Mouse (Mus musculus): Measurements from ENCODE around the gene Ptcra. TPM values are rescaled to one million over a fixed set of nuclear protein-coding genes. Genes with fewer than 3 reads are reported as not detected.

Gene Ptcra
- total and polyA plus RNA-seq, 3 experiments, result 0.17 to 0.56 (median 0.34) TPM

GRCm38 (mm10) chr17:46771616-46772015 is 8.1 kb upstream of the Ptcra start:
- dilution Hi-C loops (cut with MboI; ENCODE audit: extremely low pct_ligation_motif_present, extremely low pct_unique_long_range_greater_than_20kb, low sequenced_read_pairs), result no loop called here

DNA sequence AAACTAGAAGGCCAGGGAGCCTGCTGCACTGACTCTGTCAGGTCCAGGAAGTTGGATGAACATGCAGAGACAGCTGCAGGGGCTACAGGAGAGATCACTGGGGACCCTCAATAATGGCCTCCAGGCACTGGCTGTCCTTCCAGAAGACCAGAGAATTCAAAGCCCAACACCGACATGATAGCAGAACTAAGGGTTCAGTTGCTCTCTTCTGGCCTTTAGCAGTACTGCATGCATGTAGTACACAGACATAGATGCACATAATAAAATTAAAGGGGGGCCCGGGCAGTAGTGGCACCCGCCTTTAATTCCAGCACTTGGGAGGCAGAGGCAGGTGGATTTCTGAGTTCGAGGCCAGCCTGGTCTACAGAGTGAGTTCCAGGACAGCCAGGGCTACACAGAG is 7.5 kb upstream of the Ptcra start:
- H3K4me2 ChIP-seq (ENCODE audit: insufficient read depth, low read depth, poor library complexity, severe bottlenecking), result no peak overlapping the region
- peaks cover 14 to 21% of the 10 kb centered on the region in 2 experiments for H3K36me3 ChIP-seq (replicated peaks in 1 of 2; ENCODE audit: control insufficient read depth in 1 of 2, insufficient read depth in 1 of 2, low read length in 1 of 2)
- no peak overlapping the region for H3K9ac ChIP-seq (ENCODE audit: insufficient read depth, low read depth)
- no peak overlapping the region for H3K27ac ChIP-seq (ENCODE audit: insufficient read depth, low read depth)
- peaks cover 8 to 28% of the 10 kb centered on the region in 2 experiments for H3K4me1 ChIP-seq (ENCODE audit: control insufficient read depth in 1 of 2, insufficient read depth in 2 of 2)
- H3K27me3 ChIP-seq (replicated peaks), result no peaks in the 10 kb centered on the region
- no peaks in the 10 kb centered on the region for H3K9me3 ChIP-seq (replicated peaks; ENCODE audit: low read length)
- dilution Hi-C loops (cut with MboI; ENCODE audit: extremely low pct_ligation_motif_present, extremely low pct_unique_long_range_greater_than_20kb, low sequenced_read_pairs) (no loop called here), in situ Hi-C loops (cut with MboI; ENCODE audit: low pct_ligation_motif_present, low pct_unique_long_range_greater_than_20kb, low sequenced_read_pairs) (loop anchor here (5.0 kb wide), 2 partner anchors 34 to 119 kb away; partner anchors contain the start of gene Cul7)
- TF ChIP-seq RAD21 (IDR thresholded peaks at IDR 0.05; ENCODE audit: low read depth, low read length) (peak; percentile 69), HCFC1 (IDR thresholded peaks at IDR 0.05; ENCODE audit: low read depth, low read length) (no peak), ZNF384 (IDR thresholded peaks at IDR 0.05; ENCODE audit: low read depth, low read length) (no peak), SMC3 (IDR thresholded peaks at IDR 0.05; ENCODE audit: low read depth, low read length) (peak; percentile 77), KAT2A (IDR thresholded peaks at IDR 0.05; ENCODE audit: insufficient replicate concordance, low read length) (no peak), MYC (IDR thresholded peaks at IDR 0.05; ENCODE audit: low read depth, low read length) (no peak), CHD1 (IDR thresholded peaks at IDR 0.05; ENCODE audit: low read depth, low read length) (no peak), JUN (IDR thresholded peaks at IDR 0.05; ENCODE audit: insufficient read depth, low read depth, low read length) (no peak), MEF2A (IDR thresholded peaks at IDR 0.05; ENCODE audit: borderline replicate concordance, low read depth, low read length) (no peak), EP300 (IDR thresholded peaks at IDR 0.05; ENCODE audit: low read length) (no peak), NRF1 (IDR thresholded peaks at IDR 0.05; ENCODE audit: low read depth, low read length) (no peak), BHLHE40 (IDR thresholded peaks at IDR 0.05; ENCODE audit: low read depth, low read length) (peak; percentile 13; the same call in 1 of the 2 replicates), CTCF (conservative IDR thresholded peaks at IDR 0.05 in 1 of 2, IDR thresholded peaks at IDR 0.05 in 1 of 2; ENCODE audit: low read depth in 2 of 2, low read length in 2 of 2) (peak; percentile 15 to 71; a peak in 2 of 4 replicates), SIN3A (IDR thresholded peaks at IDR 0.05; ENCODE audit: low read length) (no peak)
- no peak for DNase-seq (ENCODE audit: extremely low read depth)
- H3K79me2 ChIP-seq (replicated peaks; ENCODE audit: control insufficient read depth, extremely low read depth, insufficient read depth, poor library complexity, severe bottlenecking), result no peaks in the 10 kb centered on the region; the same call in 1 of the 2 replicates
- H3K4me3 ChIP-seq (replicated peaks in 1 of 3; ENCODE audit: low read depth in 2 of 3, low read length in 2 of 3, poor library complexity in 1 of 3), result no peak overlapping the region

More at GRCm38 (mm10) chr17:46771616-46772015, 8.1 kb upstream of the Ptcra start:
- Histone ChIP-seq H3K4me2 (ENCODE audit: insufficient read depth, low read depth, poor library complexity, severe bottlenecking) (peak overlapping the region; percentile 64), H3K36me3 (replicated peaks in 1 of 2; ENCODE audit: control insufficient read depth in 1 of 2, insufficient read depth in 1 of 2, low read length in 1 of 2) (peaks cover 20 to 26% of the 10 kb centered on the region in 2 experiments), H3K4me3 (replicated peaks in 1 of 3; ENCODE audit: low read depth in 2 of 3, low read length in 2 of 3, poor library complexity in 1 of 3) (peak overlapping the region in 2 of 3 experiments; percentile 67 to 88), H3K27ac (ENCODE audit: insufficient read depth, low read depth) (no peak overlapping the region), H3K27me3 (replicated peaks) (no peaks in the 10 kb centered on the region), H3K9ac (ENCODE audit: insufficient read depth, low read depth) (peak overlapping the region; percentile 64; the same call in 1 of the 2 replicates), H3K9me3 (replicated peaks; ENCODE audit: low read length) (no peaks in the 10 kb centered on the region), H3K79me2 (replicated peaks; ENCODE audit: control insufficient read depth, extremely low read depth, insufficient read depth, poor library complexity, severe bottlenecking) (no peaks in the 10 kb centered on the region; the same call in 1 of the 2 replicates), H3K4me1 (ENCODE audit: control insufficient read depth in 1 of 2, insufficient read depth in 2 of 2) (peaks cover 8 to 28% of the 10 kb centered on the region in 2 experiments)
- DNase-seq (ENCODE audit: extremely low read depth), result no peak
- in situ Hi-C loops (cut with MboI; ENCODE audit: low pct_ligation_motif_present, low pct_unique_long_range_greater_than_20kb, low sequenced_read_pairs), result loop anchor here (5.0 kb wide), 2 partner anchors 34 to 119 kb away; partner anchors contain the start of gene Cul7
- TF ChIP-seq RCOR1 (conservative IDR thresholded peaks at IDR 0.05; ENCODE audit: low read depth, low read length), result no peak
- TF ChIP-seq JUND (conservative IDR thresholded peaks at IDR 0.05; ENCODE audit: low read depth, low read length), result no peak
- no peak for TF ChIP-seq ZMIZ1 (IDR thresholded peaks at IDR 0.05; ENCODE audit: low read depth, low read length)
- no peak for TF ChIP-seq PAX5 (IDR thresholded peaks at IDR 0.05; ENCODE audit: low read length)
- no peak for TF ChIP-seq CTCF (conservative IDR thresholded peaks at IDR 0.05 in 1 of 2, IDR thresholded peaks at IDR 0.05 in 1 of 2; ENCODE audit: low read depth in 2 of 2, low read length in 2 of 2)
- TF ChIP-seq ZKSCAN1 (IDR thresholded peaks at IDR 0.05; ENCODE audit: borderline replicate concordance, low read depth, low read length), result no peak
- TF ChIP-seq BHLHE40 (IDR thresholded peaks at IDR 0.05; ENCODE audit: low read depth, low read length), result no peak
- TF ChIP-seq TBP (conservative IDR thresholded peaks at IDR 0.05; ENCODE audit: low read depth, low read length), result no peak
- no peak for TF ChIP-seq RAD21 (IDR thresholded peaks at IDR 0.05; ENCODE audit: low read depth, low read length)
- no peak for TF ChIP-seq IRF4 (IDR thresholded peaks at IDR 0.05; ENCODE audit: low read depth, low read length)
- no peak for TF ChIP-seq POLR2A (IDR thresholded peaks at IDR 0.05; ENCODE audit: low read depth, low read length)
- TF ChIP-seq MAZ (IDR thresholded peaks at IDR 0.05; ENCODE audit: low read depth, low read length), result no peak
- no peak for TF ChIP-seq ETS1 (conservative IDR thresholded peaks at IDR 0.05; ENCODE audit: low read depth, low read length)
- TF ChIP-seq MYC (IDR thresholded peaks at IDR 0.05; ENCODE audit: low read depth, low read length), result no peak
- TF ChIP-seq ZC3H11A (IDR thresholded peaks at IDR 0.05; ENCODE audit: low read depth, low read length), result no peak
